Mouse (Mus musculus): Measurements from ENCODE around the gene Coq8a. TPM values are rescaled to one million over a fixed set of nuclear protein-coding genes. Genes with fewer than 3 reads are reported as not detected.

Gene Coq8a
- polyA plus RNA-seq (2012; ENCODE audit: insufficient read depth, insufficient read length, missing spikeins): 13.4 and 14.1 TPM in 2 replicates

DNA sequence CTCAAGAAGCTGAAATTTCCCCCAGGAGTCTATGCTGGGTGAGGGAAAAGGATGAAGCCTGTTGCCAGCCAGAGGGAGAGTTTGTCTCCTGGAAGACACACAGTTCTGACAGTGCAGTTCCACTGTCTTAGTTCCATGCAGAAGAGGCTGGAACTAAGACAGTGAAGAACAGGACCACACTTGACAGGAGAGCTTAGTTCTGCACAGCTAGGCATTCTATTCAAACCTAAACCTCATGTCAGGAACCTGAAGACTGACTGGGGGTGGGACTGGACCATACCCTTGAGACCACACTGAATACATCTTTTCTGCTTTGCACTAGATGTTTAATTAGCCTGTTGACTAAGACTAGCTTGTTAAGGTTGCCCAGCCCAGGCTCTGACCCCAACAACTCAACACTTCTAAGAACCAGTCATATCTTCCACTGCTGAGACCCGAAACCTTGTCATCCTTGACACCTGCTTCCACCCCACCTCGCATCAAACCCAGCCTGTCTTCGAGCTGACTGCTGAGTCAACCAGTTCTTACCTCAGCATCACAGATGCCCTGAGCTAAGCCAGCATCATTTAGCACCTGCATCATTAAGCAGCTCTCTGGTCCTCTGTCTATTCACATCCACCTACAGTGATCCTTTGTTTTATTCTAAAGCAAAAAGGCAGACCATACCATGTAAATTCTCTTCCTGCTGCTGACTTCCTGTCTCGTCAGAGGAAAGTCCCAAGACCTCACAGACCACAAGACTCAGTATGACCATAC is at the start of gene Coq8a:
Gene Coq8a (minus strand): TSS at position 644 of the 756 bp plus-strand sequence.
- H3K27ac ChIP-seq (ENCODE audit: insufficient read depth, low read depth, low read length): no peak within 1 kb of the TSS
- H3K4me1 ChIP-seq (ENCODE audit: control insufficient read depth, insufficient read depth, low read length): peaks cover 34% of the 10 kb centered on the region
- no peak for TF ChIP-seq CTCF (IDR thresholded peaks at IDR 0.05; ENCODE audit: low read depth, low read length)
- TF ChIP-seq POLR2A (IDR thresholded peaks at IDR 0.05; ENCODE audit: borderline replicate concordance, low read depth, low read length): no peak
- H3K4me3 ChIP-seq (ENCODE audit: insufficient read depth, low read length): 0 out of 2 replicates have a peak within 1 kb of the TSS, but pooled peaks have one; percentile 5

DNA sequence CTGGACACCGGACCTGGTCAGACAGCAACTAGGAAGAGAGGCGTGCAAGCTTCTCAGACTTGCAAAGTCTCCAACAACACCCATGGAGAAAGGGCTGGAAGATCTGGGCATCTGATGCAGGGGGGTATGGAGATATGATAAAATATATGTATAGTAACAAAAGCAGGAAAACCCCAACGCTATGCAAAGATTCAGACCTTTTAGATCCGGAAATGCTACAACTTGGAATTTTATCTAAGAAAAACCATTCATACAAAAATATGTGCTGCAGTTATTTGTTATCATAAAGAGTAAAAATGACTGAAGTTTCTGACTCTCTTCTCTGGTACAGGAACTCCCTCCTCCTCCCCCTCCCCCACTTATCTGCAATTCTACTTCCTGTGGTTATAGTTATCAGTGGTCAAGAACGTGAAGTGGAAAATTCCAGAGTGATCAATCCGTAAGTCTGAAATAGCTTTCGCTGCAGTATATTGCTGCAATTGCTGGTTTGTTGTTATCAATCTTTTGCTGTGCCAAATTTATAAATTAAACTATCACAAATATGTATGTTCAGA is 49.3 kb upstream of the Coq8a start:
- Histone ChIP-seq H3K4me3 (ENCODE audit: insufficient read depth, low read length) (no peak overlapping the region), H3K4me1 (ENCODE audit: control insufficient read depth, insufficient read depth, low read length) (peaks cover 52% of the 10 kb centered on the region), H3K27ac (ENCODE audit: insufficient read depth, low read depth, low read length) (no peak overlapping the region)
- TF ChIP-seq CTCF (IDR thresholded peaks at IDR 0.05; ENCODE audit: low read depth, low read length): no peak
- no peak for TF ChIP-seq POLR2A (IDR thresholded peaks at IDR 0.05; ENCODE audit: borderline replicate concordance, low read depth, low read length)

DNA sequence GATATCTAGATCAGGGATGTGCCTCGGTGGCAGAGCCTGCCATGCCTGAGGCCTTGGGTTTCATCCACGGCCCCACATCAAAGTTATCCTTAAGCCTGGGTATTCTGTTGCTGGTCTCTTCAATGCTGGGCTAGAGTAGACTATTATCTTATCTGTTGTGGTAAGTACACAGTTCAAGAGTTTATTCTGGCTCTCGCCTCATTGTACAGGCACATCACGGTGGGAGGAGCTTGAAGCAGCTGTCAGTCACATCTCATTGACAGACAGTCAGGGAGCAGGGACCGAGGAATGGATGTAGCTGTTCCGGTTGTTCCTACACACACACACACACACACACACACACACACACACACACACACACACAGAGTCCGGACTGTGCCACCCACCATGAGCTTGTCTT is 48.5 kb upstream of the Coq8a start:
- Histone ChIP-seq H3K27ac (ENCODE audit: insufficient read depth, low read depth, low read length) (no peak overlapping the region), H3K4me3 (ENCODE audit: insufficient read depth, low read length) (no peak overlapping the region), H3K4me1 (ENCODE audit: control insufficient read depth, insufficient read depth, low read length) (peaks cover 46% of the 10 kb centered on the region)
- TF ChIP-seq CTCF (IDR thresholded peaks at IDR 0.05; ENCODE audit: low read depth, low read length) (no peak), POLR2A (IDR thresholded peaks at IDR 0.05; ENCODE audit: borderline replicate concordance, low read depth, low read length) (no peak)

DNA sequence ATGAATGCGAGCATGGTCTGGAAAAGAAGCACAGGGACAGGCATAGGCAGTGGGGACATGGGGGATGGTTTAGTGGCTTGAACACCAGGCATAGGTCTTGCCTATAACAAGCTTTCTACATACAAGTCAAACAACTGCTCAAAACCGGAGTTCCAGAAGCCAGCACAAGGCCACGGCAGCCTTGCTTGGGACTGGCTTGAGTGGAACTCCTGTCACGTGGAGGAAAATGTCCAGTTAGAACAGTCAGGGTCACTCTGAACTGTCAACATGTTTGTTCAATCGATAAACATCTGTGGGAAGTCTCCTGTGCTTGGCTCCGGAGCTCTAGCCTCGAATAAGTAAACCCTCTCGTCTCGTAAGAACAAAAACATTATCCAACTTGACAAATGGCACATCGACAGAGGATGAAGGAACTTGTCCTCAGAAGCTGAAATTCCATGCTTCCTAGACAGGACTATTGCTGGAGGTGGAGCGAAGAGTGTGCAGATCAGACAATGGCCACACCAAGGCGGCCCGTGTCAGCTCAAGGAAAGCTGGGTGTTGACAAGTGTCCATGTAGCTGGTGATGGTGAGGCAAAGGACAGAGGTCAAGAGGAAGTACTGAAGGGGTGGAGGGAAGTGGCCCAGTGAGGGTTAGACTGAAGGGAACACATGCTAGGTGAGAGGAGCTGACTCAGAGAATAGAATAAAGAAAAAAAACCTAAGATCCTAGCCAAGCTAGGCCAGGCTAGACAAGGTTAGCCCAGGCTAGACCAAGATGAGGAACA is 46.5 kb upstream of the Coq8a start:
- peaks cover 34% of the 10 kb centered on the region for H3K4me1 ChIP-seq (ENCODE audit: control insufficient read depth, insufficient read depth, low read length)
- H3K27ac ChIP-seq (ENCODE audit: insufficient read depth, low read depth, low read length): no peak overlapping the region
- TF ChIP-seq CTCF (IDR thresholded peaks at IDR 0.05; ENCODE audit: low read depth, low read length) (no peak), POLR2A (IDR thresholded peaks at IDR 0.05; ENCODE audit: borderline replicate concordance, low read depth, low read length) (no peak)
- H3K4me3 ChIP-seq (ENCODE audit: insufficient read depth, low read length): no peak overlapping the region

DNA sequence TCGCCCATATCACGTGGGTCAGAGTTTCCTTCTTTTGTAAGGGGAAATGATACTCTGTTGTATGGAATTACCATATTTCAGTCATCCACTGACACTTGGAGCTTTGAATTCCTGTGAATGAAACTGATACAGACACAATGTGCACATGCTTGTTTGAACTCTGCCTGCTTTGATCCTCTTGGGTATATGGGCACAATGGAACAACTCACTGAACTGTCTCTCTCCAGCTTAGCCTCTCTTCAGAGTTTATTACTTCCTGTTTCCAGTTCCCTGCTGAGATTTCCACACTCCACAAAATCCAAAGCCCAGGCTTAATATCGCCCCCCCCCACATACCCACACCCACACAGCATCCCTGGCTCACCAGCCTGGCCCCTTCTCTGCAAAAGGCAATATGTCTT is 32.3 kb upstream of the Coq8a start:
- TF ChIP-seq CTCF (IDR thresholded peaks at IDR 0.05; ENCODE audit: low read depth, low read length) (no peak), POLR2A (IDR thresholded peaks at IDR 0.05; ENCODE audit: borderline replicate concordance, low read depth, low read length) (no peak)

DNA sequence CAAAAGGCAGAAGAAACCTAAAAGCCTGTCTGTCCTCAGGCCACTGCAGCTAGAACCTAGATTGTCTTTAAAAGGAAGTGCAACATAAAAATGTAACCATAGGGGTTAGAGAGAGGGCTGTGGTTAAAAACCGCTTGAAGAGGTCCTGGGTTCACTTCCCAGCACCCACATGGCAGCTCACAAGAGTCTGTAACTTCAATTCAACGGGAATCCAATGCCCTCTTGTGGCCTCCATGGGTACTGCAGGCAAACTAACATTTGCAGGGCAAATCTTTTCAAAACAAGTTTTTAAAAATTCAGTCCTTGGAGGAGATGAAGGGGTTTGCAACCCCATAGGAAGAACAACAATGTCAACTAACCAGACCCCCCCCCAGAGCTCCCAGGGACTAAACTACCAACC is 31.2 kb upstream of the Coq8a start:
- H3K4me3 ChIP-seq (ENCODE audit: insufficient read depth, low read length): no peak overlapping the region
- TF ChIP-seq CTCF (IDR thresholded peaks at IDR 0.05; ENCODE audit: low read depth, low read length): peak; percentile 82
- no peak for TF ChIP-seq POLR2A (IDR thresholded peaks at IDR 0.05; ENCODE audit: borderline replicate concordance, low read depth, low read length)
- H3K4me1 ChIP-seq (ENCODE audit: control insufficient read depth, insufficient read depth, low read length): peaks cover 28% of the 10 kb centered on the region
- H3K27ac ChIP-seq (ENCODE audit: insufficient read depth, low read depth, low read length): no peak overlapping the region

More for the DNA sequence above, 32.3 kb upstream of the Coq8a start:
- Histone ChIP-seq H3K27ac (ENCODE audit: insufficient read depth, low read depth, low read length) (0 out of 2 replicates have a peak overlapping the region, but pooled peaks have one; percentile 19), H3K4me3 (ENCODE audit: insufficient read depth, low read length) (no peak overlapping the region), H3K4me1 (ENCODE audit: control insufficient read depth, insufficient read depth, low read length) (peaks cover 28% of the 10 kb centered on the region)

DNA sequence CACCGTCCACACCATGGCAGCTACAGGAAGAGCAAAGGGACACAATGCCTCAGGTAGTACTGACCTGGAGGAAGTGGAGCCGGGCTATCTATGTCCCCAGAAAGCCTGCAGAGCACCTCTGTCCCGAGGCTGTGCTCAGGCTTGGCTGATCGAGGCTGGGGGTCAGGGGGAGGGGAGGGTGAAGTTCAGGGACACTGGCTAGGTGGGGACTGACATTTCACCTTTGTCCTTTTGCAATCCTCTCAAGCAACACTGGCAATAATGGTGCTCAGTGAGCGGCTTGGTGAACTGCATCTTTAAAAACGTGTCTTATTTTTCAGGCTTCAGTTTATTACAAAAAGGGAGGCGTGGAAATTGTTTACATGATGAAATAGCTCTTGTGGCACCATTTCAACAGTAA is 30.5 kb upstream of the Coq8a start:
- peaks cover 28% of the 10 kb centered on the region for H3K4me1 ChIP-seq (ENCODE audit: control insufficient read depth, insufficient read depth, low read length)
- no peak for TF ChIP-seq CTCF (IDR thresholded peaks at IDR 0.05; ENCODE audit: low read depth, low read length)
- no peak for TF ChIP-seq POLR2A (IDR thresholded peaks at IDR 0.05; ENCODE audit: borderline replicate concordance, low read depth, low read length)
- no peak overlapping the region for H3K27ac ChIP-seq (ENCODE audit: insufficient read depth, low read depth, low read length)
- no peak overlapping the region for H3K4me3 ChIP-seq (ENCODE audit: insufficient read depth, low read length)

DNA sequence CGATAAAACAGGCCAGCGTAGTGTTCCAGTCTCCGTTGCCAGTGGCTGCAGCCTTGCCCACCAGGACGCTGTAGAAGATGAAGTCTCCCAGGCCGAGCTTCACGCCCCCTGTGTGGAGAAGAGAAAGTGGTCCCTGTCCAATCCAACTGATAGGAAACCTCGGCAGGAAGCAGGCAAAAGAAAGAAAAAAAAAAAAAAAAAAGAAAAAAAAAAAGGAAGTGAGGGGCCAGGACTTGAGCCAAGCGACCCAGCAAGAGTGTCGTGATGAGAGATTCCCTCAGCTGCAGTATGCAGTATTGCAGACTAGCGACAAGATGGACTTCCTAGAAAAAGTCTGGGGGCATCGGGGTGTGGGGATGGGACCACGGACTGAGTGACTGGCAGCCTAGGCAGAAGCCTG is 29.5 kb upstream of the Coq8a start:
- Histone ChIP-seq H3K27ac (ENCODE audit: insufficient read depth, low read depth, low read length) (no peak overlapping the region), H3K4me1 (ENCODE audit: control insufficient read depth, insufficient read depth, low read length) (peaks cover 28% of the 10 kb centered on the region), H3K4me3 (ENCODE audit: insufficient read depth, low read length) (no peak overlapping the region)
- TF ChIP-seq POLR2A (IDR thresholded peaks at IDR 0.05; ENCODE audit: borderline replicate concordance, low read depth, low read length) (no peak), CTCF (IDR thresholded peaks at IDR 0.05; ENCODE audit: low read depth, low read length) (no peak)

DNA sequence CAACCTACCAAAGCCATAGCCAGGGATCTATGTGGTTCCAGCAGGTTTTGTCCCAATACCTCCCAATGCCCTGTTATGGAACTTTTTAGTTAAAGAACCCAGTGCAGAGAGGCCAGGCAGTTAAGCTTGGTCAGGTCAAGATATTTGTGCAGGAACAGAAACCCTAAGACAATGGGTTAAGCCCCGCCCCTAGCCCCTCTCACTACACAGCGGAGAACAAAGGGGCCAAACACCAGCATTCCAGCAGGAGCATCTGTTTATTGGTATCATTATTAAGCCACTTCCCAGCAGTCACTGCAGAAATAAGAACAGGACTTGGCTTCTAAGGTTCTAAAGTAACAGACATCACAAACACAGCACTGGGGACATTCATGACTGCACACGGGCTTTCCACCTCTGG is 27.4 kb upstream of the Coq8a start:
- TF ChIP-seq CTCF (IDR thresholded peaks at IDR 0.05; ENCODE audit: low read depth, low read length) (no peak), POLR2A (IDR thresholded peaks at IDR 0.05; ENCODE audit: borderline replicate concordance, low read depth, low read length) (no peak)
- H3K4me3 ChIP-seq (ENCODE audit: insufficient read depth, low read length): no peak overlapping the region
- H3K27ac ChIP-seq (ENCODE audit: insufficient read depth, low read depth, low read length): no peak overlapping the region
- peaks cover 21% of the 10 kb centered on the region for H3K4me1 ChIP-seq (ENCODE audit: control insufficient read depth, insufficient read depth, low read length)
